Mouse (Mus musculus) macrophage (primary cell): ENCODE data around the gene Ankrd36. TPM values are rescaled to one million over a fixed set of nuclear protein-coding genes. Genes with fewer than 3 reads are reported as not detected.
"Not testable (repeated sequence)": the region's sequence is repeated elsewhere in the genome, so short reads cannot be mapped to it uniquely, and the experiment has no call there.

Source experiments
- H3K27ac ChIP-seq: fragments of 350-480 bp; formaldehyde crosslinking; 2 replicates; pipeline ENCODE4 v1.9.0; 2021
- H3K36me3 ChIP-seq: fragments of 350-480 bp; formaldehyde crosslinking; 2 replicates; pipeline ENCODE4 v1.9.0; 2021; ENCODE audit errors: inconsistent target
- H3K4me3 ChIP-seq: fragments of 350-480 bp; formaldehyde crosslinking; 2 replicates; pipeline ENCODE4 v1.9.0; 2021; ENCODE audit errors: inconsistent target
- H3K79me2 ChIP-seq: fragments of 350-480 bp; formaldehyde crosslinking; 2 replicates; pipeline ENCODE4 v1.9.0; 2021; ENCODE audit errors: inconsistent target
- WGBS: methylation state at CpG from one replicate; pipeline ENCODE4 v1.1.7; 2026; ENCODE audit warnings: inconsistent platforms; ENCODE audit not compliant: missing documents; 5-methylcytosine and 5-hydroxymethylcytosine counted together
- polyA plus RNA-seq: library from polyadenylated mRNA; stranded (reverse); fragments of 250-400 nt; gene quantifications from 3 replicates; pipeline ENCODE4 v1.2.4, GENCODE M21; 2018; ENCODE audit warnings: inconsistent platforms

The Ankrd36 gene
- polyA plus RNA-seq, 1 experiment from 2014 or later = not detected

GRCm38 (mm10) chr11:5540331-5540730, 29.2 kb upstream of the Ankrd36 start:
- Histone ChIP-seq H3K27ac (no peak overlapping the region), H3K79me2 (peaks cover 53% of the 10 kb centered on the region), H3K4me3 (no peak overlapping the region), H3K36me3 (peaks cover 10% of the 10 kb centered on the region; the same call in 1 of the 2 replicates)
- WGBS = 65% methylated on average over 4 of the region's 4 CpGs

DNA sequence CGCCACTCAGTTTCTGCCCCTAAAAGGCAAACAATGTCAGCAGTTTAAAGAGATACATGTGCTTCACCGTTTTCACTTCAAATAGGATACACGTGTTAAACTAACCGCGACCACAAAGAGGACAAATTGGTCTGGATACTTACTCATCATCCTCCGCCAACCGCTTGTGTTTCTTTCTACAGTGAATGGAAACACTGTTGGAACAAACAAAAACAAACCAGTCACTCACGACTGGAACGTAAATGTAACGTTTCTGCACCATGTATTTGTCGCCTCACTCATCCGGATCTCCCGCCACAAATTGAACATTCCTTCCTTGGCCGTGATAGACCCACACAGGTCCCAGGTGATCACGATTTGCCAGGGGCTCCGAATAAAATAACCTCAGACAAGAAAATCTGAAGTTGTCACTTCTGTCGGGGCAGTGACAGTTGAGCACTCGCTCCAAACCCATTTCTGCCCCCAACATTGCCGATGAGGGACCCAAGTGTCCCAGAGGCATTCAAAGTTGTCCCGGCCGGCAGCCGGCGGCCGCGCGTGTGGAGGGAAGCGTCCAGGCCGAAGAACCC, 28.2 kb upstream of the Ankrd36 start:
- Histone ChIP-seq H3K27ac (no peak overlapping the region), H3K36me3 (peaks cover 10% of the 10 kb centered on the region; the same call in 1 of the 2 replicates), H3K4me3 (peak overlapping the region; percentile 65), H3K79me2 (peaks cover 50% of the 10 kb centered on the region)
- WGBS = 2% methylated on average over 28 of the region's 28 CpGs

DNA sequence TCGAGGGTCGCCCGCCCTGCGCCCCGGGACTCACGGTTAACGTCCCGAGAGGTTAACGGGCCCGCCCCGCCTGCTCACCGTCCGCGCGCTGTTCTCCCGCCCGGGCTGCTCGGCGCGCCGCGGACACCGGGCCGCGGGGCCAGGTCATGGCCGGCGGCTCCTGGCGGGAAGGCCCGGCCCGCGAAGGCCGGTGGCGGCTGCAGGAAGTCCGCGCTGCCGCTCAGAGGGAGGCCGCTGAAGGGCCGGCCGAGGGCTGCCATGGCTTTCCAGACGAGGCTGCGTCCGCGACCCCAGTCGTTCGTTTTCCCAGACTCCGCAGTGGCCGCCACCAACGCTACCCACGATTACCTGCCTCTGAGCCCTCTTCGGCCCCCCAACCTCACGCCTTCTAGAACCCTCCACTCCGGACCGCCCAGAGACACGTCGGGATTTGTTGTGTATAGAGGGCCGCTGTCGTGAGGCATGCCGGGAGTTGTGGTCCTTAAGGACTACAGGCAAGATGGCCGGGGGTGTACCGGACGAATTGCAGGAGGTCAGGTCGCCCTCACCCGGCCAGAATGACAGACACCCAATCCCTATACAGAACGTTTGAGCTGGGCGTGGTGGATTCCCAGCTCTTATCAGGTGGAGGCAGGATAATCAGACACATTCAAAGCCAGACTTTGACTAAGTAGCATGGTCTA, 27.5 kb upstream of the Ankrd36 start, which contains the start of gene Ccdc117:
Gene Ccdc117 (minus strand): TSS at position 389 of the 683 bp plus-strand sequence.
- peak within 1 kb of the TSS; percentile 48 for H3K27ac ChIP-seq

GRCm38 (mm10) chr11:5542482-5543185, 26.9 kb upstream of the Ankrd36 start:
- Histone ChIP-seq H3K27ac (peak overlapping the region; percentile 48), H3K36me3 (peaks cover 10% of the 10 kb centered on the region; the same call in 1 of the 2 replicates), H3K79me2 (peaks cover 39% of the 10 kb centered on the region), H3K4me3 (peak overlapping the region; percentile 38; the same call in 1 of the 2 replicates)
- 33% methylated on average over 5 of the region's 5 CpGs for WGBS

More for the DNA sequence above, 27.5 kb upstream of the Ankrd36 start, which contains the start of gene Ccdc117:
- under 1% methylated on average over 56 of the region's 65 CpGs for WGBS
- H3K79me2 ChIP-seq = peaks cover 44% of the 10 kb centered on the region
- H3K4me3 ChIP-seq = peak within 1 kb of the TSS; percentile 65
- H3K36me3 ChIP-seq = peaks cover 10% of the 10 kb centered on the region; the same call in 1 of the 2 replicates

GRCm38 (mm10) chr11:5543281-5543680, 26.2 kb upstream of the Ankrd36 start:
- H3K27ac ChIP-seq = no peak overlapping the region
- H3K4me3 ChIP-seq = no peak overlapping the region
- peaks cover 33% of the 10 kb centered on the region for H3K79me2 ChIP-seq
- peaks cover 8% of the 10 kb centered on the region; the same call in 1 of the 2 replicates for H3K36me3 ChIP-seq
- 91% methylated on average over 1 of the region's 1 CpGs for WGBS

DNA sequence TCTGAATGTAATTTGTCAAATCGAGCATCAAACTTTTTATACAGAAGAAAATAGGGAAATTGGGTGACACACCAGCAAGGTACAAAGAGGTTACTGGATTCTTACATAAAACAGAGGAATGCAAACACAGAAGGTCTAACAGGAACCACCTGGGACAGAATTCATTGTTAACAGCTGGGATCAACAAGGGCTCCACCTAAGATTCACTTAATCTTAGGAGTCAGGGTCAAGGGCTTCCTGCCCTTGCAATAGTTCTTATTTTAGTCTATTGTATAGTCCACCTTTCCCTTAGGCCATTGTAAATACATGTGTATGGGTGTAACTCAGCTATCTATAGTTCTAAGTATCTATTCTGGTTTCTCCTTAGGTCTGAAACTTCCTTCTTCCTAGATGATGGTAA, 24.8 kb upstream of the Ankrd36 start:
- not testable (repeated sequence) for H3K36me3 ChIP-seq, H3K4me3 ChIP-seq, H3K27ac ChIP-seq
- 80% methylated on average over 1 of the region's 1 CpGs for WGBS
- H3K79me2 ChIP-seq = peaks cover 19% of the 10 kb centered on the region

- no peak overlapping the region for H3K4me3 ChIP-seq
- H3K27ac ChIP-seq = peak overlapping the region; percentile 68
- H3K36me3 ChIP-seq = no peaks in the 10 kb centered on the region
- H3K79me2 ChIP-seq = peaks cover 11% of the 10 kb centered on the region
- 59% methylated on average over 4 of the region's 4 CpGs for WGBS
These were observed 24.0 kb upstream of the Ankrd36 start for GRCm38 (mm10) chr11:5545457-5545856.

- Histone ChIP-seq H3K79me2 (no peaks in the 10 kb centered on the region), H3K4me3 (no peak overlapping the region), H3K36me3 (no peaks in the 10 kb centered on the region), H3K27ac (no peak overlapping the region)
- 89% methylated on average over 3 of the region's 3 CpGs for WGBS
These were observed 22.8 kb upstream of the Ankrd36 start for GRCm38 (mm10) chr11:5546693-5547092.

DNA sequence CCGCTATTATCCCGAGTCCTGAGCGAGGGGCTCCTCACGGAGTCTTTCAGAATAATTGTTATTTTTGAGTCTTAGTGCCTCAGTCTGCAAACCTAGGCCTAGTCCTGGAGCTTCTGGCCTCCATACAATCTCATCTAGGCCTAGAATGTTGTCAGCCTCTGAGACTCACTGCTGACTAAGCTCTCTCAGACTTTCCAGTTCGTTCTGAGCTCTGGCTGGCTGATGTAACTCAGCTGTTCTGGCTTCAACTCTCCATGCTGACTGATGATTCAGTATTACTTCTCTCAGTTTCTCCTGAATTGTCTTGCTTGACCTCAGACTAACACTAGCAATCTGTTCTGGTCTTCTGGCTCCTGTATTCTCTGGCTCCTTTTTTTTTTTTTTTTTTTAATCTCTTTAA, 18.1 kb upstream of the Ankrd36 start:
- WGBS = 85% methylated on average over 5 of the region's 5 CpGs
- H3K27ac ChIP-seq = no peak overlapping the region
- H3K36me3 ChIP-seq = no peaks in the 10 kb centered on the region
- no peaks in the 10 kb centered on the region for H3K79me2 ChIP-seq
- H3K4me3 ChIP-seq = no peak overlapping the region

- WGBS = 100% methylated on average over 1 of the region's 1 CpGs
- Histone ChIP-seq H3K79me2 (no peaks in the 10 kb centered on the region), H3K4me3 (no peak overlapping the region), H3K27ac (no peak overlapping the region), H3K36me3 (no peaks in the 10 kb centered on the region)
These were observed 17.6 kb upstream of the Ankrd36 start for GRCm38 (mm10) chr11:5551931-5552330.

GRCm38 (mm10) chr11:5560273-5560672, 9.2 kb upstream of the Ankrd36 start:
- H3K4me3 ChIP-seq = no peak overlapping the region
- no peaks in the 10 kb centered on the region for H3K36me3 ChIP-seq
- 67% methylated on average over 3 of the region's 3 CpGs for WGBS
- H3K27ac ChIP-seq = no peak overlapping the region
- no peaks in the 10 kb centered on the region for H3K79me2 ChIP-seq

DNA sequence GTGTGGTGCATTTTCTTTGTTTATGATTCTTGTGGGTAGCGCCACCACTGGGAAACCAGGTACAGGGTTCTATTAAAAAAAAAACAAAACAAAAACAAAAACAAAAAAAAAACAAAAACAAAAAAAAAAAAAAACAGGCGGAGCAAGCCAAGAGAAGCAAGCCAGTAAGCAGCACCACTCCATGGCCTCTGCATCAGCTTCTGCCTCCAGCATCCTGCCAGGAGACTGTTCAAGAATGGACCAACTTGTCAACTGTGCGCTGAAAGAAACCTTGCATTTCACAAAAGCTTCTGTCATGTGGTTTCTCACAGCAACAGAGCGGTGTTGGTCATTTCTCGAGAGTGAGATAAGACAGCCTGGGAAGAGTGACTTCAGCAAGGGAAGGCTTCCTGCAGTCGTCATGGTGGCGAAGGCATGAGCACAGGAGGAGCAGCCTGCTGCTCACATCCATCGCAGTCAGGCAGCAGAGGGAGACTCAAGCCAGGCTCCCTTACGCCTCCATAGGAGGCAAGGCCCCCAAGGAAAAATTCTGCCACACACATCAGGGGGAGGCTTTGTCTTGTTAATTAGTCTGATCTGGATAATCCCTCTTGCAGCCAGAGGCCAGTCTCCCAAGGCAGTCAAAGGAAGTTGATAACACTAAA, 6.7 kb upstream of the Ankrd36 start:
- H3K79me2 ChIP-seq = no peaks in the 10 kb centered on the region
- H3K4me3 ChIP-seq = no peak overlapping the region
- H3K36me3 ChIP-seq = no peaks in the 10 kb centered on the region
- WGBS = 83% methylated on average over 8 of the region's 9 CpGs
- H3K27ac ChIP-seq = no peak overlapping the region

- Histone ChIP-seq H3K36me3 (no peaks in the 10 kb centered on the region), H3K4me3 (no peak overlapping the region), H3K79me2 (no peaks in the 10 kb centered on the region), H3K27ac (no peak overlapping the region)
- WGBS = 99% methylated on average over 6 of the region's 6 CpGs
These were observed 5.6 kb upstream of the Ankrd36 start for GRCm38 (mm10) chr11:5563898-5564297.

DNA sequence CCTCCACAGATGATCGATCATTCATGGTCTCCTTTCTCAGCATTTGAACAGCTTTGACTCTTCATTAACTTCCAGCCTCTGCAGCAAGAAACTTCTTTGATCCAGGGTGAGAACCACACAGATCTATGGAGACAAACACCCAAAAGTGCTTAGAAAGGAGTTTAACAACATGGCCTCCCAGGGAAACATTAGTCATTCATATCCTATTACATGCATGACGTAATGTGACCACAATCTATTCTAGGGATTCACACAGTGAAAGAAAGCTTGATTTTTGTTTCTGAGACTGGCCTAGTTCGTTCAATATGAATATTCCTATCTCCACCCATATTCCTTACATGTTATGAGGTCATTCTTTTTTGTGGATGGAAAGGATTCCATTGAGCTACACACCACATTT, 3.9 kb upstream of the Ankrd36 start:
- Histone ChIP-seq H3K27ac (peak overlapping the region; percentile 69), H3K36me3 (no peaks in the 10 kb centered on the region), H3K4me3 (no peak overlapping the region), H3K79me2 (no peaks in the 10 kb centered on the region)
- WGBS = 52% methylated on average over 3 of the region's 3 CpGs
